In genomic region chr19:16063916-16064580, GRCm38 (mm10) we compare ENCODE assay signal across 8 mouse cellular contexts.
DNase-seq lines count a peak whose midpoint lies in the region; ATAC-seq and TF ChIP-seq lines count a peak whose summit lies in the region.

No protein-coding gene starts in this region.

- 13% methylated on average over 12 of the region's 12 CpGs for WGBS in embryonic facial prominence, embryonic 11.5 days
- 8% methylated on average over 12 of the region's 12 CpGs for WGBS in limb, embryonic 14.5 days
- WGBS in midbrain, embryonic 16.5 days = 12% methylated on average over 12 of the region's 12 CpGs

- DNase-seq in 3134 (ENCODE audit: extremely low read depth, insufficient read length, low spot score) = peak; percentile 33
- peak; percentile 82 for DNase-seq in adrenal gland, postnatal 14 days
- DNase-seq in embryonic facial prominence, embryonic 11.5 days (ENCODE audit: low spot score) = peak; percentile 86
- peak; percentile 46 to 78 for DNase-seq in heart, adult 9 months (ENCODE audit: low spot score in 2 of 2)
- peak; percentile 88 for DNase-seq in kidney, adult 9 months
- peak; percentile 92 for DNase-seq in limb, embryonic 14.5 days (ENCODE audit: low spot score)
- DNase-seq in spleen, postnatal 10 days (ENCODE audit: low spot score in 2 of 2) = peak; percentile 53 to 77

- no peak for TF ChIP-seq POLR2A in limb, embryonic 14.5 days (IDR thresholded peaks at IDR 0.05; ENCODE audit: borderline replicate concordance, extremely low read depth, insufficient read depth, insufficient read length)

- no peaks in the 10 kb centered on the region for H3K27me3 ChIP-seq in embryonic facial prominence, embryonic 11.5 days (ENCODE audit: control insufficient read depth, insufficient read depth, low read length)
- no peaks in the 10 kb centered on the region for H3K27me3 ChIP-seq in limb, embryonic 14.5 days (ENCODE audit: control insufficient read depth, insufficient read depth, low read length)
- no peaks in the 10 kb centered on the region for H3K27me3 ChIP-seq in midbrain, embryonic 16.5 days (ENCODE audit: control insufficient read depth, insufficient read depth, low read depth, low read length)

- no peaks in the 10 kb centered on the region for H3K4me1 ChIP-seq in embryonic facial prominence, embryonic 11.5 days (ENCODE audit: control insufficient read depth, insufficient read depth, low read length)
- H3K4me1 ChIP-seq in limb, embryonic 14.5 days (ENCODE audit: control insufficient read depth, insufficient read depth, low read length) = peaks cover 4% of the 10 kb centered on the region; the same call in 1 of the 2 replicates
- no peaks in the 10 kb centered on the region for H3K4me1 ChIP-seq in midbrain, embryonic 16.5 days (ENCODE audit: control insufficient read depth, insufficient read depth, low read length)

- 0 out of 2 replicates have a peak overlapping the region, but pooled peaks have one; percentile 40 for H3K9ac ChIP-seq in embryonic facial prominence, embryonic 11.5 days (replicated peaks; ENCODE audit: low read length)
- H3K9ac ChIP-seq in limb, embryonic 14.5 days (ENCODE audit: low read depth, low read length, severe bottlenecking) = peak overlapping the region; percentile 37; the same call in 1 of the 2 replicates
- H3K9ac ChIP-seq in midbrain, embryonic 16.5 days (ENCODE audit: low read depth, low read length) = peak overlapping the region; percentile 8; the same call in 1 of the 2 replicates

- H3K36me3 ChIP-seq in embryonic facial prominence, embryonic 11.5 days (replicated peaks; ENCODE audit: control insufficient read depth, insufficient read depth, low read depth, low read length) = no peaks in the 10 kb centered on the region
- no peaks in the 10 kb centered on the region for H3K36me3 ChIP-seq in limb, embryonic 14.5 days (ENCODE audit: control insufficient read depth, insufficient read depth, low read length)
- H3K36me3 ChIP-seq in midbrain, embryonic 16.5 days (ENCODE audit: control insufficient read depth, insufficient read depth, low read length) = no peaks in the 10 kb centered on the region

- H3K4me3 ChIP-seq in embryonic facial prominence, embryonic 11.5 days (ENCODE audit: low read depth, low read length) = no peak overlapping the region
- H3K4me3 ChIP-seq in limb, embryonic 14.5 days (replicated peaks; ENCODE audit: low read length) = peak overlapping the region; percentile 11; the same call in 1 of the 2 replicates
- no peak overlapping the region for H3K4me3 ChIP-seq in midbrain, embryonic 16.5 days (ENCODE audit: low read depth, low read length)

- H3K27ac ChIP-seq in embryonic facial prominence, embryonic 11.5 days (replicated peaks; ENCODE audit: low read depth, low read length) = no peak overlapping the region
- no peak overlapping the region for H3K27ac ChIP-seq in limb, embryonic 14.5 days (replicated peaks; ENCODE audit: low read depth, low read length)
- no peak overlapping the region for H3K27ac ChIP-seq in midbrain, embryonic 16.5 days (ENCODE audit: low read length)

- H3K9me3 ChIP-seq in embryonic facial prominence, embryonic 11.5 days (replicated peaks; ENCODE audit: control insufficient read depth, low read length) = no peaks in the 10 kb centered on the region
- no peaks in the 10 kb centered on the region for H3K9me3 ChIP-seq in limb, embryonic 14.5 days (ENCODE audit: control insufficient read depth, low read length)
- H3K9me3 ChIP-seq in midbrain, embryonic 16.5 days (replicated peaks; ENCODE audit: control insufficient read depth, low read length, poor library complexity, severe bottlenecking) = no peaks in the 10 kb centered on the region

- ATAC-seq in embryonic facial prominence, embryonic 11.5 days (replicated peaks; ENCODE audit: insufficient number of reproducible peaks, low FRiP score, low TSS enrichment, low read depth) = no peak
- ATAC-seq in limb, embryonic 14.5 days (ENCODE audit: low FRiP score, low read depth) = peak; percentile 73; the same call in 1 of the 2 replicates
- peak; percentile 75 for ATAC-seq in midbrain, embryonic 16.5 days

- peak overlapping the region; percentile 21; the same call in 1 of the 2 replicates for H3K4me2 ChIP-seq in embryonic facial prominence, embryonic 11.5 days (ENCODE audit: low read depth, low read length)
- peak overlapping the region; percentile 46 for H3K4me2 ChIP-seq in limb, embryonic 14.5 days (replicated peaks; ENCODE audit: low read depth, low read length, severe bottlenecking)
- peak overlapping the region; percentile 40 for H3K4me2 ChIP-seq in midbrain, embryonic 16.5 days (ENCODE audit: low read length)

Comparison
In these comparisons a context has a peak if more than half of its experiments do, and no peak if none do; other contexts are left out.
1. DNase-seq: peak in every context shown above with its lines; median percentile 92 in limb, embryonic 14.5 days; 88 in kidney, adult 9 months; 86 in embryonic facial prominence, embryonic 11.5 days; 82 in adrenal gland, postnatal 14 days; 65 in spleen, postnatal 10 days; 62 in heart, adult 9 months; 33 in 3134.